Mouse (Mus musculus) heart, embryonic 13.5 days (tissue): Measurements from ENCODE around the gene Zmynd19. TPM values are rescaled to one million over a fixed set of nuclear protein-coding genes. Genes with fewer than 3 reads are reported as not detected.

ENCODE experiments used
- ATAC-seq: fragments of 200-750 bp; cut with Nextera tagmentation; 2 replicates; pipeline ENCODE4 v1.8.0; 2017; ENCODE audit warnings: moderate TSS enrichment; ENCODE audit not compliant: insufficient number of reproducible peaks, low FRiP score, low TSS enrichment; ENCODE audit errors: extremely low read depth
- H3K27ac ChIP-seq: fragments of 300-500 bp; sonication (generic); replicated peaks from 2 replicates; pipeline ENCODE4 v1.5.1; 2015; ENCODE audit warnings: moderate library complexity, mild to moderate bottlenecking, inconsistent platforms
- H3K27me3 ChIP-seq: fragments of 300-500 bp; sonication (generic); replicated peaks from 2 replicates; pipeline ENCODE4 v1.6.1; 2015; ENCODE audit warnings: mild to moderate bottlenecking, inconsistent platforms
- H3K36me3 ChIP-seq: fragments of 300-500 bp; sonication (generic); 2 replicates; pipeline ENCODE4 v1.6.1; 2015; ENCODE audit warnings: mild to moderate bottlenecking, inconsistent platforms
- H3K4me1 ChIP-seq: fragments of 300-500 bp; sonication (generic); 2 replicates; pipeline ENCODE4 v1.6.1; 2015; ENCODE audit warnings: inconsistent platforms
- H3K4me2 ChIP-seq: fragments of 300-500 bp; sonication (generic); 2 replicates; pipeline ENCODE4 v1.6.1; 2015; ENCODE audit warnings: inconsistent platforms, mild to moderate bottlenecking, moderate library complexity
- H3K4me3 ChIP-seq: fragments of 300-500 bp; sonication (generic); 2 replicates; pipeline ENCODE4 v1.5.1; 2015; ENCODE audit warnings: moderate library complexity, mild to moderate bottlenecking, inconsistent platforms
- H3K9ac ChIP-seq: fragments of 300-500 bp; sonication (generic); 2 replicates; pipeline ENCODE4 v1.6.1; 2015; ENCODE audit warnings: inconsistent platforms, mild to moderate bottlenecking, moderate library complexity
- H3K9me3 ChIP-seq: fragments of 300-500 bp; sonication (generic); 2 replicates; pipeline ENCODE4 v1.6.1; 2016; ENCODE audit warnings: inconsistent platforms
- WGBS: fragments of 180-500 bp; shearing (Covaris S2); methylation state at CpG from one replicate; pipeline ENCODE4 v1.1.7; 2015; ENCODE audit warnings: mixed read lengths; 5-methylcytosine and 5-hydroxymethylcytosine counted together
- microRNA-seq: library from miRNA; unstranded; fragments of <30 nt; microRNA quantifications from one replicate; pipeline ENCODE4, GENCODE M21; 2016
- polyA plus RNA-seq: library from polyadenylated mRNA; unstranded; fragments of >200 nt; fragmentation: Nextera tagmentation; extraction: Ambion mirVana; gene quantifications from 2 replicates; pipeline ENCODE4 v1.2.1, GENCODE M21; 2015

Gene Zmynd19
- polyA plus RNA-seq, 1 experiment from 2014 or later = 8.1 TPM

GRCm38 (mm10) chr2:24995332-24995731 lies 45.7 kb downstream of the Zmynd19 start:
- Histone ChIP-seq H3K27ac (no peak overlapping the region), H3K9ac (no peak overlapping the region), H3K27me3 (no peaks in the 10 kb centered on the region), H3K4me3 (no peak overlapping the region), H3K4me2 (no peak overlapping the region), H3K4me1 (no peaks in the 10 kb centered on the region), H3K36me3 (0 out of 2 replicates have a peak, but pooled peaks cover 8% of the 10 kb centered on the region), H3K9me3 (no peaks in the 10 kb centered on the region)
- ATAC-seq = no peak
- 87% methylated on average over 6 of the region's 6 CpGs for WGBS

- no peaks in the 10 kb centered on the region for H3K9me3 ChIP-seq
- no peaks in the 10 kb centered on the region for H3K27me3 ChIP-seq
- no peak overlapping the region for H3K4me3 ChIP-seq
- no peak for ATAC-seq
- H3K27ac ChIP-seq = no peak overlapping the region
- no peak overlapping the region for H3K9ac ChIP-seq
- 87% methylated on average over 2 of the region's 2 CpGs for WGBS
- 0 out of 2 replicates have a peak, but pooled peaks cover 5% of the 10 kb centered on the region for H3K36me3 ChIP-seq
- no peak overlapping the region for H3K4me2 ChIP-seq
- no peaks in the 10 kb centered on the region for H3K4me1 ChIP-seq
These were observed 46.9 kb downstream of the Zmynd19 start for GRCm38 (mm10) chr2:24996471-24996870.

- no peak for ATAC-seq
These were observed 51.1 kb downstream of the Zmynd19 start for GRCm38 (mm10) chr2:25000544-25001235.

GRCm38 (mm10) chr2:25003946-25004786 lies 54.6 kb downstream of the Zmynd19 start:
- no peak overlapping the region for H3K9ac ChIP-seq
- H3K4me1 ChIP-seq = no peaks in the 10 kb centered on the region
- no peak overlapping the region for H3K27ac ChIP-seq
- H3K27me3 ChIP-seq = no peaks in the 10 kb centered on the region
- WGBS = 76% methylated on average over 9 of the region's 9 CpGs
- H3K36me3 ChIP-seq = peaks cover 9% of the 10 kb centered on the region; the same call in 1 of the 2 replicates
- H3K9me3 ChIP-seq = no peaks in the 10 kb centered on the region
- no peak overlapping the region for H3K4me3 ChIP-seq
- no peak for ATAC-seq
- no peak overlapping the region for H3K4me2 ChIP-seq

More at GRCm38 (mm10) chr2:25000544-25001235, 51.1 kb downstream of the Zmynd19 start:
- H3K9me3 ChIP-seq = no peaks in the 10 kb centered on the region
- no peaks in the 10 kb centered on the region for H3K4me1 ChIP-seq
- no peak overlapping the region for H3K27ac ChIP-seq
- WGBS = 63% methylated on average over 3 of the region's 3 CpGs
- no peak overlapping the region for H3K4me3 ChIP-seq
- no peak overlapping the region for H3K4me2 ChIP-seq
- no peak overlapping the region for H3K9ac ChIP-seq
- peaks cover 12% of the 10 kb centered on the region; the same call in 1 of the 2 replicates for H3K36me3 ChIP-seq
- H3K27me3 ChIP-seq = no peaks in the 10 kb centered on the region

GRCm38 (mm10) chr2:25006767-25007166 lies 57.2 kb downstream of the Zmynd19 start:
- Histone ChIP-seq H3K4me2 (no peak overlapping the region), H3K9ac (no peak overlapping the region), H3K4me1 (no peaks in the 10 kb centered on the region), H3K4me3 (no peak overlapping the region), H3K9me3 (no peaks in the 10 kb centered on the region), H3K27me3 (no peaks in the 10 kb centered on the region), H3K27ac (no peak overlapping the region), H3K36me3 (peaks cover 9% of the 10 kb centered on the region; the same call in 1 of the 2 replicates)
- no peak for ATAC-seq
- 83% methylated on average over 1 of the region's 1 CpGs for WGBS

DNA sequence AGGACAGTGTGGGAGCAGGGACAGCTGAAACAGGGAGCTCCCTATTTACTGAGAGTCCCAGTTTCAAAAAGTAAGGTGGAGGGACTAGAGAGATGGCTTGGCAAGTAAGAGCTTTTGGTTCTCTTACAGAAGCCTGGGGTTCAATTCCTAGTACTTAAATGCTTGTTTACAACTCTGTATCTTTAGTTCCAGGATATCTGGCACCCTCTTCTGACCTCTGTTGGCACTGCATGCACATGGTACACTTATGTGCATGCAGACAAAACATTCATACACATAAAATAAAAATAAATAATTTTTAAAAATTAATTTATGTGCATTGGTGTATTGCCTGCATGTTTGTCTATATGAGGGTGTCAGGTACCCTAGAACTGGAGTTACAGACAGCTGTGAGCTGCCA lies 58.7 kb downstream of the Zmynd19 start:
- ATAC-seq = no peak
- no peak overlapping the region for H3K4me2 ChIP-seq
- H3K27me3 ChIP-seq = no peaks in the 10 kb centered on the region
- no peak overlapping the region for H3K9ac ChIP-seq
- no peaks in the 10 kb centered on the region for H3K4me1 ChIP-seq
- no peak overlapping the region for H3K4me3 ChIP-seq
- no peaks in the 10 kb centered on the region for H3K9me3 ChIP-seq
- peaks cover under 1% of the 10 kb centered on the region; the same call in 1 of the 2 replicates for H3K36me3 ChIP-seq
- no peak overlapping the region for H3K27ac ChIP-seq

Small RNAs within 50 kb of the gene (microRNA-seq; reads per million reads assigned to microRNA genes)
- gene Gm22875 = not detected

Other genes starting within 250 kb of the Zmynd19 start
- gene Cacna1b, start 186.6 kb upstream of the Zmynd19 start, polyA plus RNA-seq = 0.15 TPM in 2 replicates
- 52.3 and 55.5 TPM in 2 replicates for gene Ehmt1, start 30.2 kb upstream of the Zmynd19 start, polyA plus RNA-seq
- 14.3 and 15.0 TPM in 2 replicates for gene Arrdc1, start 14.5 kb upstream of the Zmynd19 start, polyA plus RNA-seq
- 18.5 and 20.0 TPM in 2 replicates for gene Dph7, start 12.6 kb downstream of the Zmynd19 start, polyA plus RNA-seq
- 109 and 125 TPM in 2 replicates for gene Mrpl41, start 25.3 kb downstream of the Zmynd19 start, polyA plus RNA-seq
- gene Pnpla7, start 26.2 kb downstream of the Zmynd19 start, polyA plus RNA-seq = 7.7 and 8.7 TPM in 2 replicates
- 49.4 and 51.0 TPM in 2 replicates for gene Nsmf, start 104.6 kb downstream of the Zmynd19 start, polyA plus RNA-seq
- not detected in 2 replicates for gene Entpd8, start 130.5 kb downstream of the Zmynd19 start, polyA plus RNA-seq
- gene Noxa1, start 145.4 kb downstream of the Zmynd19 start, polyA plus RNA-seq = 0.09 TPM in 1 of 2 replicates, not detected in the other
- gene Nrarp, start 231.0 kb downstream of the Zmynd19 start, polyA plus RNA-seq = 7.7 and 8.2 TPM in 2 replicates
- 6.4 and 6.9 TPM in 2 replicates for gene Tor4a, start 247.1 kb downstream of the Zmynd19 start, polyA plus RNA-seq